Mouse (Mus musculus): ENCODE results near the gene Ddx20. TPM values are rescaled to one million over a fixed set of nuclear protein-coding genes. Genes with fewer than 3 reads are reported as not detected.

The Ddx20 gene
- polyA plus RNA-seq (2017; shearing (Covaris generic)), result 20.1 TPM

GRCm38 (mm10) chr3:105687324-105688060 is at the start of gene Ddx20:
Gene Ddx20, minus strand, starts transcription at chr3:105687574.

GRCm38 (mm10) chr3:105704031-105705008 is 16.9 kb upstream of the Ddx20 start, which contains the start of gene Inka2:
Gene Inka2, plus strand, starts transcription at chr3:105704599.

Other genes with a start within 250 kb of the Ddx20 start
- 0.21 TPM for gene Kcnd3, start 235.2 kb downstream of the Ddx20 start, polyA plus RNA-seq (2017; shearing (Covaris generic))
- gene Inka2, start 17.0 kb upstream of the Ddx20 start, polyA plus RNA-seq (2017; shearing (Covaris generic)), result 0.35 TPM
- gene Rap1a, start 113.8 kb upstream of the Ddx20 start, polyA plus RNA-seq (2017; shearing (Covaris generic)), result 193 TPM
- gene Adora3, start 183.3 kb upstream of the Ddx20 start, polyA plus RNA-seq (2017; shearing (Covaris generic)), result not detected
- not detected for gene Tmigd3, start 183.3 kb upstream of the Ddx20 start, polyA plus RNA-seq (2017; shearing (Covaris generic))
- gene I830077J02Rik, start 245.1 kb upstream of the Ddx20 start, polyA plus RNA-seq (2017; shearing (Covaris generic)), result 1.2 TPM

Data from effector memory CD4-positive, alpha-beta T cell, adult 7 months (primary cell).